Mouse (Mus musculus) cerebellum, adult 2 months (tissue): ENCODE measurements around the gene Lrp8. TPM values are rescaled to one million over a fixed set of nuclear protein-coding genes. Genes with fewer than 3 reads are reported as not detected.

Experiments used
- DNase-seq, 2 experiments: peaks; one replicate each; pipeline ENCODE4 v3.0.0; 2021
- H3K27ac ChIP-seq: fragments of 200-500 bp; 2 replicates; pipeline ENCODE4 v1.5.1; 2012; ENCODE audit warnings: low read length, control low read depth, inconsistent platforms; ENCODE audit not compliant: insufficient read depth
- H3K27me3 ChIP-seq: fragments of 200-500 bp; 2 replicates; pipeline ENCODE4 v1.6.1; 2012; ENCODE audit warnings: inconsistent platforms, mild to moderate bottlenecking, low read length, moderate library complexity; ENCODE audit not compliant: control insufficient read depth, insufficient read depth
- H3K4me1 ChIP-seq: fragments of 200-500 bp; 2 replicates; pipeline ENCODE4 v1.6.1; 2011; ENCODE audit warnings: low read length; ENCODE audit not compliant: control insufficient read depth, insufficient read depth
- H3K4me3 ChIP-seq: fragments of 200-500 bp; replicated peaks from 2 replicates; pipeline ENCODE3; 2011; ENCODE audit warnings: mild to moderate bottlenecking, low read depth, low read length, control low read depth; ENCODE audit not compliant: insufficient read depth
- CTCF ChIP-seq: fragments of 200-500 bp; IDR thresholded peaks from 2 replicates; pipeline ENCODE4 v1.5.1; 2011; ENCODE audit warnings: low read depth, mild to moderate bottlenecking, control low read depth, low read length, moderate library complexity, borderline replicate concordance; ENCODE audit not compliant: insufficient read depth
- POLR2A ChIP-seq: fragments of 200-500 bp; IDR thresholded peaks from 2 replicates; pipeline ENCODE4 v1.6.1; 2011; ENCODE audit warnings: low read length, control low read depth, borderline replicate concordance; ENCODE audit not compliant: insufficient read depth
- WGBS: fragments of 180-500 bp; shearing (Covaris S2); methylation state at CpG from one replicate; pipeline ENCODE4 v1.1.7; 2018; 5-methylcytosine and 5-hydroxymethylcytosine counted together
- polyA plus RNA-seq: library from polyadenylated mRNA; depleted of rRNA; stranded (reverse); fragments of >200 nt; gene quantifications from 2 replicates; pipeline ENCODE4 v1.2.3, GENCODE M21; 2012

Lrp8 gene
- polyA plus RNA-seq, 1 experiment: 55.4 TPM

DNA sequence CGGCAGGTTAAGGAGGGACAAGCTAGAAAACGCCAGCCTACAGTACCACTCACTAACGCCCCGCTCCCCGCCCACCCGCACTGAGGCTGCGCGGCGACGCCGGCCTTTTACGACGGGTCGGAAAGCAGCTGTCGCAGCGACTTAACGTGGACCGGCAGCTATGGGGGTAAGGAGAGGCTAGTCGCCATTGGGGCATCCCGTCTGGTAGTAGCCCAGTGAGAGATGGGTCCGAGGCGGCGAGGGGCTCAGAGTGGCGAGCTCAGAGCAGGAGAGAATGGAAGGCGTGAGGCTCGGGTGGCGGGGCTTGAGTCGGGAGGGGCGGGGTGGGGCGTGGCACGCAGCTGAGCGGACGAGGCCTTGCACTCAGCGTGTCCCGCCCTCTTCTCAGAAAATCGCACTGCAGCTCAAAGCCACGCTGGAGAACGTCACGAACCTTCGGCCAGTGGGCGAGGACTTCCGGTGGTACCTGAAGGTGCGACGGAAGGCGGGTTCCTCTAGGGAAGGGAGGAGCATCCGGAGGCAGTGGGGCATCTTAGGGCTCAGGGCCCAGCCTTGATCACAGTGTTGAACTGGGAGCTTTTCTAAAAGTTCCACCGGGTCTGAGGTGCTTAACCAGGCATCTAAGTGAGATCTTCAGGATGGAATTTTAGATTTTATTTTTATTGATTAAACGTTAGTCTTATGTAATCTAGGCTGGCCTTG is 87.8 kb downstream of the Lrp8 start, which contains the start of gene 0610037L13Rik:
Gene 0610037L13Rik, plus strand, starts transcription at position 83 of the 702 bp plus-strand sequence.
- DNase-seq: peak; percentile 96 to 98
- under 1% methylated on average over 48 of the region's 48 CpGs for WGBS
- peaks cover 3% of the 10 kb centered on the region; the same call in 1 of the 2 replicates for H3K4me1 ChIP-seq
- peak within 1 kb of the TSS; percentile 91 for H3K4me3 ChIP-seq
- TF ChIP-seq POLR2A (peak; percentile 84; the same call in 1 of the 2 replicates), CTCF (no peak)
- no peaks in the 10 kb centered on the region for H3K27me3 ChIP-seq
- H3K27ac ChIP-seq: peak within 1 kb of the TSS; percentile 53

GRCm38 (mm10) chr4:107892663-107893062 is 90.6 kb downstream of the Lrp8 start:
- no peaks in the 10 kb centered on the region for H3K27me3 ChIP-seq
- no peak for DNase-seq
- 60% methylated on average over 2 of the region's 2 CpGs for WGBS
- TF ChIP-seq CTCF (peak; percentile 45; the same call in 1 of the 2 replicates), POLR2A (no peak)
- H3K4me1 ChIP-seq: peaks cover 3% of the 10 kb centered on the region; the same call in 1 of the 2 replicates
- H3K4me3 ChIP-seq: no peak overlapping the region
- H3K27ac ChIP-seq: no peak overlapping the region

DNA sequence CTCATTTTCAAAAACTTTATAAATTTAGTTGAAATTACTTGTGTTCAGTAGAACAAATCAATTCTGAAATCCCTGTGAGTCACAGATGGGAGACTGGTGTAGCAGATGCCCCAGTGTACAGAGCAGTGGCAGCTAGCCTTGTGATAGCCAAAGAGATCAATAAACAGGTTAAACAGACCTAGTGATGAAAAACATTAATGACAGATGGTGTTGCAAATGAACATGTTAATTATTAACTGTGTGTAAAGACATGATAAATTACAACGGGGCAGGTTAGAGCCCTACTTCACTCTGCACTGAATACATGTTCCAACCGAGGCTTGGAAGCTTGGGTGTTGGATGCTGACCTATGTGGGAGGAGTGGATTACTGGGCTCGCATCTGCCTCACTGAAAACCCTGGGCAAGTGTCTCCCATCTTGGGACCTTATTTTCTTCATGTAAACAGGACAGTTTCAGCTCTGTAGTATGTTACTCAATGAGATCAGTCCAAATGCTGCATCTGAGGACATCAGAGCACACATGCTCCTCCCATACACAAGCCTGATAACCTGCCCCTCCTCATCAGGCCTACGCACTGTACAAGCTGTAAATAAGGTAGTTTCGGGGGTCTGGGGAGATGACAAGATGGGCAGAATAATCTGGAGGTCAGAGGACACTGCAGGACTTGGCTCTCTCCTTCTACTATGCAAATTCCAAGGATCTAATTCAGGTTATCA is 97.3 kb downstream of the Lrp8 start:
- WGBS: 80% methylated on average over 5 of the region's 5 CpGs
- no peak overlapping the region for H3K27ac ChIP-seq
- no peaks in the 10 kb centered on the region for H3K4me1 ChIP-seq
- TF ChIP-seq POLR2A (no peak), CTCF (no peak)
- no peak for DNase-seq
- no peak overlapping the region for H3K4me3 ChIP-seq
- H3K27me3 ChIP-seq: no peaks in the 10 kb centered on the region

GRCm38 (mm10) chr4:107900206-107900605 is 98.1 kb downstream of the Lrp8 start:
- Histone ChIP-seq H3K27ac (no peak overlapping the region), H3K4me1 (no peaks in the 10 kb centered on the region), H3K4me3 (no peak overlapping the region), H3K27me3 (no peaks in the 10 kb centered on the region)
- DNase-seq: no peak
- no peak for TF ChIP-seq POLR2A
- no peak for TF ChIP-seq CTCF
- WGBS: 93% methylated on average over 3 of the region's 3 CpGs

GRCm38 (mm10) chr4:107904252-107904651 is 102.2 kb downstream of the Lrp8 start:
- no peak for TF ChIP-seq CTCF
- no peak for TF ChIP-seq POLR2A
- H3K4me1 ChIP-seq: no peaks in the 10 kb centered on the region
- 95% methylated on average over 10 of the region's 10 CpGs for WGBS
- H3K27me3 ChIP-seq: no peaks in the 10 kb centered on the region
- no peak overlapping the region for H3K27ac ChIP-seq
- no peak for DNase-seq
- H3K4me3 ChIP-seq: no peak overlapping the region

GRCm38 (mm10) chr4:107906561-107906960 is 104.5 kb downstream of the Lrp8 start:
- TF ChIP-seq POLR2A: no peak
- no peak for TF ChIP-seq CTCF
- no peak for DNase-seq
- H3K4me1 ChIP-seq: no peaks in the 10 kb centered on the region
- H3K4me3 ChIP-seq: no peak overlapping the region
- H3K27ac ChIP-seq: no peak overlapping the region
- 85% methylated on average over 9 of the region's 9 CpGs for WGBS
- H3K27me3 ChIP-seq: no peaks in the 10 kb centered on the region

DNA sequence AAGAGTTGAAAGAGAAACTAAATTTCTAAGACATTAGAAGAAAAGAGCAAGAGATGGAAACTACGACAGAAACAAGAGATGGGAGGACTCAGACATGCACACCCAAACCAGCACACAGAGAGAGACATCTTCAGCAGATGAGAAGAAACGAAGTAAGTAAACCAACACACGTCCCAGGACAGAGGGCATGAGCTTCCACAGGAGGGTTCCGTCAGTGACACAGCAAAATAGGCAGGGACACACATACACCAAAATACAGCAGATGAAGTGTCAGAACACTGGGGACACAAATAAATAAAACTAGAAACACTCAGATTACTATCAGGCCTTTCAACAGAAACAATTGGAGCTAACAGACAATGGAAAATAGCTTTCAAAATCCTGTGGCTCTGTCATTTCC is 108.0 kb downstream of the Lrp8 start:
- Histone ChIP-seq H3K27ac (no peak overlapping the region), H3K4me3 (no peak overlapping the region), H3K27me3 (no peaks in the 10 kb centered on the region), H3K4me1 (no peaks in the 10 kb centered on the region)
- WGBS: 89% methylated on average over 4 of the region's 4 CpGs
- no peak for TF ChIP-seq CTCF
- TF ChIP-seq POLR2A: no peak
- no peak for DNase-seq
